Mouse (Mus musculus) spleen, adult 2 months (tissue): ENCODE data around the gene Tmem63b. TPM values are rescaled to one million over a fixed set of nuclear protein-coding genes. Genes with fewer than 3 reads are reported as not detected.

ENCODE experiments used
- DNase-seq, 2 experiments: peaks; one replicate each; pipeline versions ENCODE4 v3.0.0 to v3.0.0-alpha.2; 2012 to 2021; ENCODE audit warnings: low spot score in 2 of 2, low read depth in 1 of 2
- H3K27ac ChIP-seq: fragments of 200-500 bp; 2 replicates; pipeline ENCODE4 v1.5.1; 2012; ENCODE audit warnings: low read length, inconsistent platforms; ENCODE audit not compliant: insufficient read depth
- H3K27me3 ChIP-seq: fragments of 200-500 bp; 2 replicates; pipeline ENCODE4 v1.6.1; 2012; ENCODE audit warnings: mild to moderate bottlenecking, moderate library complexity, low read length, inconsistent platforms; ENCODE audit not compliant: control insufficient read depth, insufficient read depth
- H3K36me3 ChIP-seq: fragments of 200-500 bp; 2 replicates; pipeline ENCODE4 v1.6.1; 2012; ENCODE audit warnings: mild to moderate bottlenecking, low read length, inconsistent platforms; ENCODE audit not compliant: control insufficient read depth, insufficient read depth
- H3K4me1 ChIP-seq: fragments of 200-500 bp; 2 replicates; pipeline ENCODE4 v1.6.1; 2011; ENCODE audit warnings: inconsistent platforms; ENCODE audit not compliant: control insufficient read depth, insufficient read depth, insufficient read length
- H3K4me3 ChIP-seq: fragments of 200-500 bp; 2 replicates; pipeline ENCODE4 v1.5.1; 2011; ENCODE audit warnings: mild to moderate bottlenecking, inconsistent platforms; ENCODE audit not compliant: insufficient read depth, insufficient read length; ENCODE audit errors: extremely low read depth
- CTCF ChIP-seq: fragments of 200-500 bp; IDR thresholded peaks from 2 replicates; pipeline ENCODE4 v1.5.1; 2011; ENCODE audit warnings: mild to moderate bottlenecking, inconsistent platforms; ENCODE audit not compliant: insufficient read depth, insufficient read length, insufficient replicate concordance; ENCODE audit errors: extremely low read depth
- POLR2A ChIP-seq: fragments of 200-500 bp; IDR thresholded peaks from 2 replicates; pipeline ENCODE4 v1.6.1; 2011; ENCODE audit warnings: low read depth, low read length, inconsistent platforms
- WGBS: fragments of 180-500 bp; shearing (Covaris S2); methylation state at CpG from one replicate; pipeline ENCODE4 v1.1.7; 2018; 5-methylcytosine and 5-hydroxymethylcytosine counted together
- polyA plus RNA-seq: library from polyadenylated mRNA; depleted of rRNA; stranded (reverse); fragments of >200 nt; gene quantifications from 2 replicates; pipeline ENCODE4 v1.2.3, GENCODE M21; 2012

Gene Tmem63b
- polyA plus RNA-seq, 1 experiment: 27.4 TPM

DNA sequence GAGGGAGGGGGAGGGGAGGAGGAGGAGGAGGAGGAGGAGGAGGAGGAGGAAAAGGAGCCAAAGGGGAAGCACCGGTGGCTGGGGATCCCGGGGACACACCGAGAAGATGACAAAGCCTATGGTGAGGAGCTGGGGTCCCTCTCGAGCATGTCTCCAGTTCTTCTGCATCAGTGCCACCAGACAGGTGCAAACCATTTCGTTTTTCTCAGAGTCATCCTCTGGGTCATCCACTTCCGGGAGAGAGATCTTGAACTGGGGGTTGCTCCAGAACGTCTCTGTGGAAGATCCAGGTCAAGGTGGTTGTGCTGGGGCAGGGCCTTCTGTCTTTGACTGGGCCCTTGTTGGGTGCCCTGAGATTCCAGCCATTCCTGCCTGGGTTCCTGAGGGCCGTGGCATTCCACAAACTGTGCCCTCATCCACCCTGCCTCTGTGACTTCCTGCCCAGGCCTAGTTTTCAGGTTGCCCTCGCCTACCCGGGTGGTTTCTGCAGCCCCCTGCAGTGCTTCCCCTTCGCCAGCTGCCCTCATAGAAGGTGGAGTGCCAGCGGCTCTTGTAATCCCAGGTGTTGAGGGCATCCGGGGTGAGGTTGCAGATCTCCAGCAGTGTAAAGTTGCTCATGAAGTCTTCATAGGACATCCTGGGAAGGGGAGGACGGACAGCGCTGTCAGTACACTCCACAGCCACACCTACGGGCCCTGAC lies 48.0 kb downstream of the Tmem63b start:
- no peak for TF ChIP-seq CTCF
- TF ChIP-seq POLR2A: no peak
- no peaks in the 10 kb centered on the region for H3K4me1 ChIP-seq
- no peaks in the 10 kb centered on the region for H3K36me3 ChIP-seq
- 60% methylated on average over 16 of the region's 16 CpGs for WGBS
- no peak overlapping the region for H3K27ac ChIP-seq
- H3K4me3 ChIP-seq: no peak overlapping the region
- no peaks in the 10 kb centered on the region for H3K27me3 ChIP-seq
- DNase-seq: no peak

DNA sequence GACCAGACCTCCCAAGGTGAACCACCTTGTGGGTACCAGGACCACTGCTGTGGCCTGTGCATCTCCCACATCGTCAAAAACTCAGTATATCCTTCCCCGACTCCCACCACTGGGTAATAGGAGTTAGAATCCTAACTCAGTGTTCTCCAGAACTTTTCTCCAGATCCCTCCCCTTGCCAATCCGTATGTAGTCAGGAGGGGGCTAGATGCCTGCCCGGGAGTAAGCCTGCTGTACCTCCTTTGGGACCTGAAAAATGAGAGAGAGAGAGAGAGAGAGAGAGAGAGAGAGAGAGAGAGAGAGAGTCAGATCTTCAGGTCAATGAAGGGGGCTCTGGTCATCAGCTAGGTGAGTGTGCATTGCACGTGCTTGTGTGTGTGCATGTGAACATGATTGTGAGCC lies 52.7 kb downstream of the Tmem63b start:
- no peak overlapping the region for H3K4me3 ChIP-seq
- no peak for DNase-seq
- no peaks in the 10 kb centered on the region for H3K27me3 ChIP-seq
- H3K4me1 ChIP-seq: peaks cover 7% of the 10 kb centered on the region; the same call in 1 of the 2 replicates
- TF ChIP-seq CTCF (no peak), POLR2A (no peak)
- H3K27ac ChIP-seq: no peak overlapping the region
- 85% methylated on average over 5 of the region's 5 CpGs for WGBS
- H3K36me3 ChIP-seq: no peaks in the 10 kb centered on the region

DNA sequence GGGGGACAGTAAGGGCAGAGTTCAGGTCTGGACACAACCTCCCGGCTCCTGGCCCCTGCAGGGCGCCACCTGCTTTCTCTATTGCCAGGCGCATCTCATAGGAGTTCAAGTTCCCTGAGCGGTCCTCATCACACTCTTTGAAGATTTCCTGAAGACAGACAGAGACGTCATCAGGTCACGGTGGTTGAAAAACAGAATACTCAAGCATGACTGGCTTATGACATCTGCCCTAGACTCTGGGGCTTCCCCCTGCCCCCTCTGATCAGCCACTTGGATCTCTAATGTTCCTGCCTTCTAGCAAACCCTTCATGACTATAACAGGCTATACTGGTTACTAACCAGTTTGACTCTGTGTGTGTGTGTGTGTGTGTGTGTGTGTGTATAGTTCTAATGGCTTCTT lies 54.8 kb downstream of the Tmem63b start:
- Histone ChIP-seq H3K4me1 (peaks cover 7% of the 10 kb centered on the region; the same call in 1 of the 2 replicates), H3K27ac (no peak overlapping the region), H3K4me3 (no peak overlapping the region), H3K36me3 (no peaks in the 10 kb centered on the region), H3K27me3 (no peaks in the 10 kb centered on the region)
- TF ChIP-seq CTCF (no peak), POLR2A (no peak)
- peak; percentile 22 to 78 for DNase-seq
- WGBS: 36% methylated on average over 6 of the region's 6 CpGs

DNA sequence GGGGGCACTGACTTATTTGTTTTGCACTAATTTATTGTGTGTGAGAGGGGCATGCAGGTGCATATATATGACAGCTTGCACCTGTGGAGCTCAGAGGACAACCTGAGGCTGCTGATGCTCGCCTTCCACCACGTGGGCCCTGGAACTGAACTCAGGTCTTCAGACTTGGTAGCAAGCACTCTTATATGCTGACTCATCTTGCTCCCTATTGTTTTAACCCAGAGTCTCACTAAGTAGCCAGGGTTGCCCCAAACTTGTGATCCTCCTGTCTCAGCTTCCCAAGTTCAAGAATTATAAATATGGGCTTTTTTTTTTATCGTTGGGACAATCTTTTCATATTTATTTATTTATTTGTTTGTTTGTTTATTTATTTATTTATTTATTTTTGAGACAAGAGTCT lies 55.7 kb downstream of the Tmem63b start:
- no peak for TF ChIP-seq POLR2A
- no peak for TF ChIP-seq CTCF
- H3K27ac ChIP-seq: no peak overlapping the region
- no peak overlapping the region for H3K4me3 ChIP-seq
- WGBS: 78% methylated on average over 3 of the region's 3 CpGs
- peaks cover 7% of the 10 kb centered on the region; the same call in 1 of the 2 replicates for H3K4me1 ChIP-seq
- H3K27me3 ChIP-seq: no peaks in the 10 kb centered on the region
- no peaks in the 10 kb centered on the region for H3K36me3 ChIP-seq
- no peak for DNase-seq

DNA sequence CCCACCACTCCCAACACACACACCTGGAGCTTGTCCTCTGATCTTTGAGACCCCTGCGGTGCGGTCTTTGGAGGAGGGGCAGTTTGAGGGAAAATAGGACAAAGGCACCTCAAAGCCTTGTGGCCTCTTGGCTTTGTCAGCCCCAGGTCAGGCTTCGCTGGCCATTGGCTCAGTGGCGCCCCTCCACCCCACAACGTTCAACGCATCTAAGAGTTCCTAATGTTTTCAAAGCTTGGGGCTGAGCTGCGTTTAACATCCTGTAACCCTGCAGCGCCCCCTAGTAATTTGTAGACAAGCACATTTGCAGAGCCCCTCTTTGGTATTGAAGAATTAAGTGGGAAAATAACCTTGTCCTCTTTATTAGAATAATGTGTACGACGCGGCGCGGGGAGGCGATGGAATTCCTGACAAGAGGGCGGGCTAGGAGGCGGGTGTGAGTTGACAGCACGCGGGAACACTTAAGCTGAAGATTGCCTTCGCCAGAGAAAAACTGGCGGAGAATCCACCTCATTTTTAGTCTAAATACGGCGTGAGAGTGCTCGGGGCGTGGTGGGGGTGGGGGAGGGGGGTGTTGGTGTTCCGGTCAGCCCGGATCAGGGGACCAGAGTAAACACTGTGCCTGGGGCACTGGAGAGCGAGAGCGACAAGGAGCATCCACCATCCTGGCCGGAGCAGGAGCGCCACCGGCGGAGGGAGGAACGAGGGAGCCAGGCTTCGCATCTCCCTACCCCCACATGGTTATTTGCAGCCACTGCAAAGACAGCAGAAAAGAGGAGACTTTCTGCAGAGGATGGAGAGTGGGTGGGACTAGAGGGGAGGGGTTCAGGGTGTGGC lies 56.6 kb downstream of the Tmem63b start:
- peak; percentile 49 to 55 for DNase-seq
- H3K4me3 ChIP-seq: peak overlapping the region; percentile 30; the same call in 1 of the 2 replicates
- H3K4me1 ChIP-seq: peaks cover 7% of the 10 kb centered on the region; the same call in 1 of the 2 replicates
- H3K27me3 ChIP-seq: no peaks in the 10 kb centered on the region
- no peak overlapping the region; the same call in 1 of the 2 replicates for H3K27ac ChIP-seq
- TF ChIP-seq CTCF (peak; percentile 20; the same call in 1 of the 2 replicates), POLR2A (no peak)
- WGBS: 6% methylated on average over 34 of the region's 34 CpGs
- no peaks in the 10 kb centered on the region for H3K36me3 ChIP-seq

DNA sequence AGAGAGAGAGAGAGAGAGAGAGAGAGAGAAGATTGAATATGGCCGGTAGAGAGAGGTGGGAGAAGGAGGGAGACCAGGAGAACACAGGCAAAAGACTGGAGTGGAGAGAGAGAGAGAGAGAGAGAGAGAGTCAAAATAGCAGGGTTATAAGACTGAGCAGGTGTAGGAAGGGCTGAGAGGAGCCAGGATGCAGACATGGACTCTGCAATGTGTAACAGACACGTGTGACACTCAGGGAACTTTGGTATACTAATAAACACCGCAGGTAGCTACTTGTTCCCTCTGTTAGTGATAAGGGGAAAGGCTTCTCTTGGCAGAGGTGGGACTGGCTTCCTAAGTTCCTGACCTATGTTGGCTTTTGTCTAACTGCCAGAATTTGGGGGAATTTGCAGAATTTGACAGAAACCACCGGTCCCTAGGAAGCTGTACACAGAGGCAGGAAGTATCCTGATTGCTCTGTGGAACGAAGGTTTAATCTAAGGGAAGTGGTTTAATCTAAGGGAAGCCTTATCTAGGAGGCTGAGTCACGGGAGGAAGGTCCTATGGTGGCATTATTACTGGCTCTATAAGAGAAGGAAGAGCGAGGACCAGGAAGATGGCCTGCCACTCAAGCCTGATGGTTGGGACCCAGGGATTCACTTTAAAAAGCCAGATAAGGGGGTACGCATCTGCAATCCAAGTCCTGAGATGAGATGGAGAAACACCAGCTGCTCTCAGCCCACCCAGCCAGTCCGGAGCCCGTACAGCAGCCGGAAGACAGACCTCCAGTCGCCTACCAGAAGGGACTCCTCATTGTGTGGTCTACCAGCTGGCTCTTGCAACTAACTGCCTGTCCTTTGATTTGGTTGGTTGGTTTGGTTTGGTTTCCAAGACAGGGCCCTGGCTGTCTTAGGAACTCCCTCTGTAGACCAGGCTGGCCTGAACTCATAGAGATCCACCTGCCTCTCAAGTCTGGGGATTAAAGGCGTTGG lies 57.5 kb downstream of the Tmem63b start:
- H3K4me1 ChIP-seq: peaks cover 7% of the 10 kb centered on the region; the same call in 1 of the 2 replicates
- no peaks in the 10 kb centered on the region for H3K36me3 ChIP-seq
- DNase-seq: no peak
- no peak overlapping the region; the same call in 1 of the 2 replicates for H3K27ac ChIP-seq
- WGBS: 36% methylated on average over 13 of the region's 13 CpGs
- H3K27me3 ChIP-seq: no peaks in the 10 kb centered on the region
- H3K4me3 ChIP-seq: no peak overlapping the region
- TF ChIP-seq CTCF (no peak), POLR2A (no peak)
